Mouse (Mus musculus) urinary bladder, postnatal 10 days (tissue): ENCODE measurements around the gene Fhl3.
"Not testable (repeated sequence)": the region's sequence is repeated elsewhere in the genome, so short reads cannot be mapped to it uniquely, and the experiment has no call there.

Experiments
- DNase-seq: peaks from one replicate; pipeline ENCODE4 v3.0.0; 2022; ENCODE audit warnings: low spot score

Fhl3 gene

GRCm38 (mm10) chr4:124709961-124710446, 9.5 kb downstream of the Fhl3 start:
- no peak for DNase-seq

- no peak for DNase-seq
Observed at GRCm38 (mm10) chr4:124710776-124711291, 10.3 kb downstream of the Fhl3 start.

GRCm38 (mm10) chr4:124712618-124713017, 12.1 kb downstream of the Fhl3 start:
- DNase-seq, result no peak

GRCm38 (mm10) chr4:124713850-124714249, 13.3 kb downstream of the Fhl3 start:
- not testable (repeated sequence) for DNase-seq

GRCm38 (mm10) chr4:124714545-124715481, 14.3 kb downstream of the Fhl3 start, which contains the start of gene Sf3a3:
Gene Sf3a3, plus strand, starts transcription at chr4:124714776.
- DNase-seq, result peak; percentile 76

GRCm38 (mm10) chr4:124719101-124719500, 18.6 kb downstream of the Fhl3 start:
- DNase-seq, result no peak

- no peak for DNase-seq
Observed at GRCm38 (mm10) chr4:124726121-124726520, 25.6 kb downstream of the Fhl3 start.

GRCm38 (mm10) chr4:124736952-124737351, 36.5 kb downstream of the Fhl3 start:
- no peak for DNase-seq

- no peak for DNase-seq
Observed at GRCm38 (mm10) chr4:124737486-124737885, 37.0 kb downstream of the Fhl3 start.

- no peak for DNase-seq
Observed at GRCm38 (mm10) chr4:124738013-124738412, 37.5 kb downstream of the Fhl3 start.

GRCm38 (mm10) chr4:124738783-124739182, 38.3 kb downstream of the Fhl3 start:
- DNase-seq, result no peak

- DNase-seq, result no peak
Observed at GRCm38 (mm10) chr4:124741376-124742343, 41.2 kb downstream of the Fhl3 start, which contains the start of gene Inpp5b. Gene Inpp5b, plus strand, starts transcription at chr4:124741850.

- no peak for DNase-seq
Observed at GRCm38 (mm10) chr4:124742839-124743238, 42.3 kb downstream of the Fhl3 start.

GRCm38 (mm10) chr4:124746577-124746976, 46.1 kb downstream of the Fhl3 start:
- DNase-seq, result no peak

- DNase-seq, result no peak
Observed at GRCm38 (mm10) chr4:124747851-124748250, 47.4 kb downstream of the Fhl3 start.

GRCm38 (mm10) chr4:124751300-124752250, 51.1 kb downstream of the Fhl3 start:
- peak; percentile 91 for DNase-seq

- DNase-seq, result no peak
Observed at GRCm38 (mm10) chr4:124752281-124753199, 52.0 kb downstream of the Fhl3 start.

- no peak for DNase-seq
Observed at GRCm38 (mm10) chr4:124755526-124755925, 55.0 kb downstream of the Fhl3 start.
